Mouse (Mus musculus): ENCODE data around the gene Per1.

Gene Per1

GRCm38 (mm10) chr11:69133923-69134621, 39.1 kb downstream of the Per1 start:
- DNase-seq (ENCODE audit: low read depth, low spot score), result no peak

DNA sequence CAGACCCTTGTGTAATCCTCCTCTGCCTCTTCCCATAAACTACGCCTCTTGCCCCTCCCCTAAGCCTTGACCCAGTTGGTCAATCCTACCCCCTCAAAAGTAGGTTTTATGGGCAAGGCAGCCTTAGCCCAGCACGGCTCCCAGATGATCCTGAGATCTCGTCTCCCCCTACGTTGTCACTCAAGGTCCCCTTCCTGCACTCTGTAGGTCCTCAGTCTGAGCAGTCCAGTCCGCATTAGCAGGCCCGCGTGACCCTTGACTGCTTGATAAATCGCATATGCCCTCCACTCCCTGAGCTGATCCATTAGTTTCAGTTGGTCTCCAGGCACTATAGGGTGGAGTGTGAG, 39.6 kb downstream of the Per1 start:
- DNase-seq (ENCODE audit: low read depth, low spot score), result no peak

DNA sequence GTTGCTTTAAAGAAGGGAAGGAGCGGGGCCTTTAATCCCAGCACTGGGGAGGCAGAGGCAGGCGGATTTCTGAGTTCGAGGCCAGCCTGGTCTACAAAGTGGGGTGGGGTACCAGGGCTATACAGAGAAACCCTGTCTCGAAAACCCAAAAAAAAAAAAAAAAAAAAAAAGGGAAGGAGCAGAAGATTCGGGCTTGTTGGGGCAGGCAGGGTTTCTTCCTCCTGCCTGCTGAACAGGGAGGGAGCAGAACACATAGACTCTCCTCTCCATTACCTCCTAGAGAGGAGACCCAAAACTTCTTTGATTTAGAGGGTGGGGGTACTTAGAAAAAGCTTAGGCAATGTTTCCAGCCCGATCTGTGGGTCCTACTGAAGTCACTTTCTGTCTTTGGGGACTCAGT, 40.3 kb downstream of the Per1 start:
- DNase-seq (ENCODE audit: low read depth, low spot score), result no peak

DNA sequence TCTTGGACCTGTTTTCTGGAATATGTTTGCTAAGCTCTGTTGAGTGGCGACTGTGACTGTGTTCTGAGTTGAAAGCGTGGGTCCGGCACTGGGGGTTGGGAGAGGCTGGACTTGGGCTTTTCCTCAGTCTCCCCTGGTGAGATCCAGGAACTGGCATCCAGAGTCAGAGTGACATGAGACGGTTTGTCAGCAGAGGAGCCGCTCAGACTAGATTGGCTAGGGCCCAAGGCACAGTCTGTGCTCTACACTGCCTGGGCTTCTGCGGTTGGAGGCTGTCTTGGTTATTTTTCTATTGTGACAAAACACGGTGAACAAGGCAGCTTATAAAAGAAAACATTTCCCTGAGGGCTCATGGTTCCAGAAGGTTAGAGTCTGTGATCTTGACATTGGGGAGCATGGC, 52.5 kb downstream of the Per1 start:
- DNase-seq (ENCODE audit: low read depth, low spot score), result no peak

- DNase-seq (ENCODE audit: low read depth, low spot score), result no peak
Measured at GRCm38 (mm10) chr11:69148451-69148960, 53.5 kb downstream of the Per1 start.

DNA sequence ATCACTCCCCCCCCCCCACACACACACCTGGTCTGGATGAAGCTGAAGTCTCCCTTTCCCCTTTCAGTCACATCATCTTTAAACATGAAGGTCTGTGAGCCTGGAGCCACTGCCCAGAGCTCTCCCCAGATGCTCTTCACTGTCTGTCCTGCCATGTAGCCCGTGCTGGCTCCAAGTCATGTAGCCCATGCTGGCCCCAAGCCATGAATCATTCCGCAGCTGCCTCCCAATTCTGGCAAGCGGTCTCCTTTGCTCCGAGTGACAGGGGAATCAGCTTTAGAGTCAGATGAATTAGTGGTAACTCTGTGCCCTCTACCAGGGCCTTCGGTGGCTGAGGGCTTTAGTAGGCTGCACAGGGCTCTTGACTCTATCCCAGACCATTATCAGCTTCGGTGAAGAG, 54.7 kb downstream of the Per1 start:
- DNase-seq (ENCODE audit: low read depth, low spot score), result no peak

DNA sequence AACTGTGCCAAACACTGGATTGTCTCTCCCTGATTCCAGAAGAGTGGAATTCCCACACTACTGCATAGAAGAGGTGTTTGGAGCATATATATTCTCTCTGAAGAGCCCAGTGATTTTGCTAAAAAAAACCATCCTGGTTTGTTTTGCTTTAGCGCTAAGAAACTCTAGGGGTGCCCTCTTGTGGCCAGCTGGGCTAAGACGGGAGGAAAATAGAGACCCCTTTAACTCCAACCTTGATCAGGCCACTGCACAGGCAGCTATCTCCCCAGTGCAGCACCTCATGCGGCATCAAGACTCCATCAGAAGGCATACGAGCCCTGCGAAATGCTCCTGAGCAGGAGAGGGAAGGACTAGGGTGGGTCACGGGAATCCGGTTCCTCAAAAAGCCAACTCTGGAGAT, 55.4 kb downstream of the Per1 start:
- peak; percentile 34 for DNase-seq (ENCODE audit: low read depth, low spot score)

DNA sequence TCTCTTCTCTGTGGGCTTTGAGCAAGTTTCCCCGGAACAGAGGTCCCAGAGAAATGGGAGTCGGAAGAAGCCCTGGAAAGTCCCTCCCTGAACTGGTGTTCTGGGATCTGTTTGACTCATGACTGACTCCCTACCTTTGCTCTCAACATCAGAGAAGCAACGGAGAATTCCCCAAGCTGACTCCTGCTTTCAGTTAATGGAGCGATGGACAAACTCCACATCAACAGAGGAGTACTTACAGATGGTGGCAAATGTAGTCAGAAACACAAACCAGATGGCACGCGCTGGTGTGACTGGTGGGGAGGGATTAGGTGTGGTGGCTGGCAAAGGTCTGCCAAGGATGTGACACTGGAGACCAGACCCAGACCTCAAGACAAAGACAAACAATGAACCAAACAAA, 56.0 kb downstream of the Per1 start:
- no peak for DNase-seq (ENCODE audit: low read depth, low spot score)

DNA sequence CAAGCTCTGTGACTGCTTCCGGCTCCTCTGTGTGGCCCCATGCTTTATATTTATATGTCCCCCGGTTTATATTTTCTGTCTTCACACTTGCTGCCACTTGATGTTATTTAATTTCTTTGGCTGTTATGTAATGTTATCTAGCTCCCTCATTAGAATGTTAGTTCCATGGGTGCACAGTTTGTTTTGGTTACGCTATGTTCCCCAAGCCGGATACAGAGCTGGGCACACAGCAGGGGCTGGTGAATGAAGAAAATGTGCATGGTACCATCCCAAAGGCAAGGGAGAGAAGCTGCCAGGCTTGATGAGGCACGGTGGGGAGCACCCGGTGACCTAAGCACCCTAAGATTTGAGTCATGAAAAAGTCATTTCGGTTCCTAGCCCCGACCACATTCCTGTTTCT, 58.8 kb downstream of the Per1 start:
- no peak for DNase-seq (ENCODE audit: low read depth, low spot score)

DNA sequence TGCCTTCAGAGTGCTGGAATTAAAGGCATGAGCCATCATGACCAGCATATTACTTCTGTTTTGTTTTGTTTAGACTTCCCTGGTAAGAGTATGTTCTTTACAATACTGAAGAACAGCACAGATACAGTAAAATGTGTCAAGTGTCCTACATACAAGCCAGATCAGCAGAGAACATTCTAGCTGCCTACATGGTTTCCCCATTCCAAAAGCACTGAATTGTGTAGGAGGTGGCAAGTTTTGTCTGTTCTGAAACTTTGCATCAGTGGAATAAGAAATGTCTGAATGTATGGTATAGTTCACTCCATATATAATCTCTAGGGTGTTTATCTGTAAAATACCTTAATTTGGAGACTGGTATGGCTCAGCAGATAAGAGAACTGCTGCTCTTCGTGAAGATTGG, 60.3 kb downstream of the Per1 start:
- no peak for DNase-seq (ENCODE audit: low read depth, low spot score)

DNA sequence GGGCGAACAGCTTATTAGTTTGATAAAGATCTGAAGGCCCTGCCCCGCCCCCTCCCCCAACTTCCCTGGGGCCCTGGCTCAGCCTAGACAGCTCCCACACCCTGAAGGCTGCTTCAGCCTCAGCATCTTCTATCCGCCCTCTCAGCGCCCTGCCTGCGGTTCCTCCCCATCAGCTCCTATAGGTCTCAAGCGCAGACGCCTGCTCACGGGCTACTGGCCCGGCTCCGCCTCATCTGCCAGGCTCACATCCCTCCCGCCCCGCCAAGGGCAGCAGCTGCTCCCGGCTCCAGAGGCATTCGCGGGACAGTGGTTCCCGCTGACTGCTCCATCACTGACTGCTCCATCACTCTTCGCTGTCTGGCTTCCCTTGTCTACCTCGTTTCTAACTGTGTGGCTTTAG, 61.8 kb downstream of the Per1 start, which contains the start of gene Alox12b:
Gene Alox12b, plus strand, starts transcription at position 190 of the 400 bp plus-strand sequence.
- no peak for DNase-seq (ENCODE audit: low read depth, low spot score)
